Mouse (Mus musculus) hindbrain, embryonic 15.5 days (tissue): ENCODE data around the gene Pttg1ip. TPM values are rescaled to one million over a fixed set of nuclear protein-coding genes. Genes with fewer than 3 reads are reported as not detected.

Experiments used
- ATAC-seq: fragments of 200-750 bp; cut with Nextera tagmentation; 2 replicates; pipeline ENCODE4 v1.8.0; 2017; ENCODE audit warnings: low read depth, moderate number of reproducible peaks, moderate TSS enrichment; ENCODE audit not compliant: low FRiP score
- H3K27ac ChIP-seq: fragments of 300-500 bp; sonication (generic); replicated peaks from 2 replicates; pipeline ENCODE4 v1.5.1; 2015; ENCODE audit warnings: mild to moderate bottlenecking, inconsistent platforms
- H3K27me3 ChIP-seq: fragments of 300-500 bp; sonication (generic); 2 replicates; pipeline ENCODE4 v1.6.1; 2015; ENCODE audit warnings: control low read depth, inconsistent platforms
- H3K36me3 ChIP-seq: fragments of 300-500 bp; sonication (generic); 2 replicates; pipeline ENCODE4 v1.6.1; 2015; ENCODE audit warnings: control low read depth, inconsistent platforms
- H3K4me1 ChIP-seq: fragments of 300-500 bp; sonication (generic); replicated peaks from 2 replicates; pipeline ENCODE4 v1.6.1; 2015; ENCODE audit warnings: control low read depth, inconsistent platforms
- H3K4me2 ChIP-seq: fragments of 300-500 bp; sonication (generic); 2 replicates; pipeline ENCODE4 v1.6.1; 2015; ENCODE audit warnings: moderate library complexity, mild to moderate bottlenecking, inconsistent platforms
- H3K4me3 ChIP-seq: fragments of 300-500 bp; sonication (generic); 2 replicates; pipeline ENCODE4 v1.5.1; 2015; ENCODE audit warnings: mild to moderate bottlenecking, inconsistent platforms
- H3K9ac ChIP-seq: fragments of 300-500 bp; sonication (generic); 2 replicates; pipeline ENCODE4 v1.6.1; 2015; ENCODE audit warnings: inconsistent platforms
- H3K9me3 ChIP-seq: fragments of 300-500 bp; sonication (generic); 2 replicates; pipeline ENCODE4 v1.6.1; 2016; ENCODE audit warnings: control low read depth, inconsistent platforms
- WGBS: fragments of 180-500 bp; shearing (Covaris S2); methylation state at CpG from one replicate; pipeline ENCODE4 v1.1.7; 2015; 5-methylcytosine and 5-hydroxymethylcytosine counted together
- polyA plus RNA-seq: library from polyadenylated mRNA; unstranded; fragments of >200 nt; fragmentation: Nextera tagmentation; extraction: Ambion mirVana; gene quantifications from 2 replicates; pipeline ENCODE4 v1.2.1, GENCODE M21; 2015

The Pttg1ip gene
- polyA plus RNA-seq, 1 experiment from 2014 or later = 75.2 TPM

DNA sequence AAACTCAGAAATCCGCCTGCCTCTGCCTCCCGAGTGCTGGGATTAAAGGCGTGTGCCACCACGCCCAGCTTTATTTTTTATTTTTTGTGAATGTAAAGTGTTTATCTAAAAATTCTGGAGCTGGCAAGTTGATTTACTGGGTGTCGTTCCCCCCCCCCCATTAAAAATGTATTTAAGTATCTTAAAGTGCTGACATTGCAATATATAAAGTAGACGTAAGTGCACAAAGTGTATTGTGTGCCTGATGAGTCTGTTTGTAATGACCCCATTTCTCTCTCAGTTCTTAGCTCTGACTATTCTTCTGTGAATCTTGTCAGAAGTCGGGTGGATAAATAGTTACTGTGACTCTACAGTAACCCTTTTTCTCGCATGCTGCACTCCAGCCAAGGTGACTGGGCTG lies 34.1 kb downstream of the Pttg1ip start:
- Histone ChIP-seq H3K4me3 (no peak overlapping the region), H3K27me3 (no peaks in the 10 kb centered on the region), H3K9me3 (no peaks in the 10 kb centered on the region), H3K4me2 (no peak overlapping the region), H3K27ac (no peak overlapping the region), H3K36me3 (peaks cover 65% of the 10 kb centered on the region), H3K9ac (no peak overlapping the region), H3K4me1 (no peaks in the 10 kb centered on the region)
- 98% methylated on average over 8 of the region's 8 CpGs for WGBS
- no peak for ATAC-seq

DNA sequence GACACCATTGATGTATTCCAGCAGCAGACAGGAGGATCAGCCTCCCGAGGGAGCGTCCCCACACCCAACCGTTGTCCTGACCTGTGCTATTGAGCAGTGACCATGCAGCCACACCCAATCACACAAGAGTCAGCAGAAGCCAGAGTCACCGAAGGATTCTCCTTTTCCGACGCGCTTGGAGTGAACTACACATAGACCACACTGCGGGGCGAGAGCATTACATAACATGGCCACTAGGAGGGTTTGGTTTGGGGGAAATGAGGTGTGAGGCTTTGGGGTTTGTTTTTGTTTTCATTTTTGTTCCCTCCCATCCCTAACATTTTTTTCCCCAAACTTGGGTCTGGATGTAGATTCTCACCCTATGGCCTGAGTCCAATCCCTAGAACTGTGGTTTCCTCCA lies 34.6 kb downstream of the Pttg1ip start:
- Histone ChIP-seq H3K9me3 (no peaks in the 10 kb centered on the region), H3K4me1 (no peaks in the 10 kb centered on the region), H3K36me3 (peaks cover 60% of the 10 kb centered on the region), H3K4me2 (no peak overlapping the region), H3K27ac (no peak overlapping the region), H3K4me3 (no peak overlapping the region), H3K9ac (no peak overlapping the region), H3K27me3 (no peaks in the 10 kb centered on the region)
- 95% methylated on average over 9 of the region's 9 CpGs for WGBS
- ATAC-seq = no peak

DNA sequence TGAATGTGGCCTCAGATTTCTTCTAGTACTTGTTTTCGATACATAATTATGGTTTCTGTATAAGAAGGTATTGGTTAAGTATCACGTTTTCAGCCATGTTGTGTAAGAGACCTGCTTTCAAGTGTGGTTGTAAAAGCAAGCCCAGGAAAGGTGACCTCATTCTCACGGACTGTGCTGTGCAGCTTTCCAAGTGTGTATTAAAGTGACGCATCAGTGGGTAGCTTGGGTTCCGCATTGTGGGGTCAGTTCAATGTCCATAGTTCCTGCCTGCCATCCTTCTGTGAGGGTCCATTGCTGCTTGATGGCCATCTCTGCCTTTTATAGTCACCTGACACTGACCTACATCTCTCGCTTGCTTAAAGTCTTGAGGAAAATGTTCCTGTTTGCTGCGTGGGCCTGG lies 35.4 kb downstream of the Pttg1ip start:
- no peaks in the 10 kb centered on the region for H3K27me3 ChIP-seq
- 96% methylated on average over 7 of the region's 7 CpGs for WGBS
- no peak overlapping the region for H3K4me2 ChIP-seq
- H3K9me3 ChIP-seq = no peaks in the 10 kb centered on the region
- no peak overlapping the region for H3K9ac ChIP-seq
- no peak overlapping the region for H3K27ac ChIP-seq
- peaks cover 6% of the 10 kb centered on the region for H3K4me1 ChIP-seq
- peaks cover 56% of the 10 kb centered on the region for H3K36me3 ChIP-seq
- ATAC-seq = no peak
- H3K4me3 ChIP-seq = no peak overlapping the region

DNA sequence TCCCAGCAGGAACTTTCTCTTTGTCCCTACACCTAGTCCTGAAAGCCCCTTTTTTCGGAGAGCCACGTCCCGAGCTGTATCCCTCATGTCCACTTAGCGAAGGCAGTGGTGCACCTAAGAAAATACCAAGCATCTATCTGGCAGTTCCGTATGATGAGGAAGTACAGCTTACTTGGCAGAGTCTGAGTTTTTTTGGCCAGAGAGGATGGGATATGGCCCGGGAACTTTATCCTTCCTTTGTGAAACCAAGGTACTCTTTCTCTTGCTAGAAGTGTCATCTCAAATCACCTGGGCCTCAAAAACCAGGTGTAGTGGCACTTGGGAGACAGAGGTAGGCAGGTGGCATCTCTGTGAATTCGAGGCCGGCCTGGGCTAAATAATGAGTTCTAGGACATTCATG lies 40.0 kb downstream of the Pttg1ip start:
- Histone ChIP-seq H3K9ac (peak overlapping the region; percentile 83), H3K27ac (peak overlapping the region; percentile 91), H3K4me1 (peaks cover 43% of the 10 kb centered on the region), H3K36me3 (peaks cover 19% of the 10 kb centered on the region), H3K4me3 (peak overlapping the region; percentile 76), H3K27me3 (no peaks in the 10 kb centered on the region), H3K4me2 (peak overlapping the region; percentile 67), H3K9me3 (no peaks in the 10 kb centered on the region)
- 78% methylated on average over 8 of the region's 8 CpGs for WGBS
- ATAC-seq = no peak; the same call in 1 of the 2 replicates

DNA sequence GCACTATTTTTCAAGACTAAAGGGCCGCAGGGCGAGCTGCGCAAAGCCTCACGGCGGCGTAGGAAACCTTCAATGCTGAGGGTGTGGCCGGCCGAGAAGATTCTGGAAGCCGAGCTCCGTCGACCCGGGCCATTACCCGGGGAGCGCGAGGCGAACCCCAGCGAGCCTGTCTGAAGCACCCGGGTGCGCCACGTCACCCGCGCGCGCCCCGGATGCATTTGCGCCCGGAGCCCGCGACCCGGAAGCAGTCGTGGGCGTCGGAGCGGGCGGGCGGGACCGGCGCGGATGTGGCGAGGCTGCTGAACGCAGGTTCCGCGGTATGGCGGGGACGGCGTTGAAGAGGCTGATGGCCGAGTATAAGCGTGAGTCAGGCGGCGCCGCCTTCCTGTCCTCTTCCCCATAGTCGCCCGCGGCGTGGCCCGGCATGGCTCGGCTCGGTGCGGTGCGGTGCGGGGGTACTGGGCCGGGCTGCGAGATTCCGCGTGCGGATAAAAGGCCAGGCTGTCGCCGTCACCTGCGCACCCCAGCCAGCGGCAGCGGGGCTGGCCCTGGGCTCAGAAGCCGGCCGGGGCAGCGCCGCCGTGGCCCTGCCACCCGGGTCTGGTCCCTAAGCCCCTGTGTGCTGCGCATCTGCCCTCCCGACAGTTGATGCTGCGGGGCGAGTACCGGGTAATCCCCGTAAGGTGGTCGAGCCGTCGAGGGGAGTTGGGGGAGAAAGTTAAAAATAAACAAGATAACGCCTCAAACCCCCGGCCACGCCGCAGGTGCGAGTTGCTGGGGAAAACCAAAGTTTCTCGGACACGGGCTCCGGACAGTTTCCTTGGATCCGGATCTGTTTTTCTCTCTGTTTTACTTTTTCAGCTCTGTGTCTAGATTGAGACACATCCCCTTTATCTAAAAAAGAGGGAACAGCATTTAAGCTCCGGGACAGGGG lies 40.8 kb downstream of the Pttg1ip start, which contains the start of gene Ube2g2:
Ube2g2 (plus strand) TSS at position 221 of the 934 bp plus-strand sequence.
- peaks cover 47% of the 10 kb centered on the region for H3K4me1 ChIP-seq
- H3K9me3 ChIP-seq = no peaks in the 10 kb centered on the region
- H3K4me2 ChIP-seq = peak within 1 kb of the TSS; percentile 67
- ATAC-seq = peak; percentile 89
- H3K27ac ChIP-seq = peak within 1 kb of the TSS; percentile 91
- no peaks in the 10 kb centered on the region for H3K27me3 ChIP-seq
- H3K4me3 ChIP-seq = peak within 1 kb of the TSS; percentile 76
- WGBS = under 1% methylated on average over 77 of the region's 96 CpGs
- peaks cover 11% of the 10 kb centered on the region for H3K36me3 ChIP-seq
- peak within 1 kb of the TSS; percentile 83 for H3K9ac ChIP-seq

DNA sequence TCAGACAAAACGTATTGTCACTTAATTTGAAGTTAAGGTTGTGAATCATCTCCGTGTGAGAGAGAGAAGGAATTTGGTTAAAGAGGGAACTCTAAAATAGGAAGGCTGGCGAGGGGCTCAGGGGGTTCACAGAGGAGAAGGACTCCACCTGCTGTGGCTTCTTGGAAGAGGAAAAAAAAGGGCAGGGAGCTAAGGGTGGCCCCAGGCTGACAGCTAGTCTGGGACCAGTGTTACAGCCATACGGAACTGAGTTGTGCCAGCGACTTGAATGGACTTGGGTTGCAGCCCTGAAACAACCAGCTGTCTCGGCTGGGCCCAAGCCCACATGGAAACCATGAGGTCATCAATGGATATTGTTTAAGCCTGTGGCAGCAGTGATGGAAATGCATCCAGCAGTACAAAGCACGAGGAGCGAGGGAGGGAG lies 41.6 kb downstream of the Pttg1ip start:
- Histone ChIP-seq H3K9ac (peak overlapping the region; percentile 83), H3K27me3 (no peaks in the 10 kb centered on the region), H3K4me1 (peaks cover 49% of the 10 kb centered on the region), H3K4me2 (peak overlapping the region; percentile 67), H3K27ac (peak overlapping the region; percentile 91), H3K9me3 (no peaks in the 10 kb centered on the region), H3K4me3 (peak overlapping the region; percentile 76), H3K36me3 (peaks cover 4% of the 10 kb centered on the region; the same call in 1 of the 2 replicates)
- peak; percentile 31; the same call in 1 of the 2 replicates for ATAC-seq
- 4% methylated on average over 8 of the region's 8 CpGs for WGBS

DNA sequence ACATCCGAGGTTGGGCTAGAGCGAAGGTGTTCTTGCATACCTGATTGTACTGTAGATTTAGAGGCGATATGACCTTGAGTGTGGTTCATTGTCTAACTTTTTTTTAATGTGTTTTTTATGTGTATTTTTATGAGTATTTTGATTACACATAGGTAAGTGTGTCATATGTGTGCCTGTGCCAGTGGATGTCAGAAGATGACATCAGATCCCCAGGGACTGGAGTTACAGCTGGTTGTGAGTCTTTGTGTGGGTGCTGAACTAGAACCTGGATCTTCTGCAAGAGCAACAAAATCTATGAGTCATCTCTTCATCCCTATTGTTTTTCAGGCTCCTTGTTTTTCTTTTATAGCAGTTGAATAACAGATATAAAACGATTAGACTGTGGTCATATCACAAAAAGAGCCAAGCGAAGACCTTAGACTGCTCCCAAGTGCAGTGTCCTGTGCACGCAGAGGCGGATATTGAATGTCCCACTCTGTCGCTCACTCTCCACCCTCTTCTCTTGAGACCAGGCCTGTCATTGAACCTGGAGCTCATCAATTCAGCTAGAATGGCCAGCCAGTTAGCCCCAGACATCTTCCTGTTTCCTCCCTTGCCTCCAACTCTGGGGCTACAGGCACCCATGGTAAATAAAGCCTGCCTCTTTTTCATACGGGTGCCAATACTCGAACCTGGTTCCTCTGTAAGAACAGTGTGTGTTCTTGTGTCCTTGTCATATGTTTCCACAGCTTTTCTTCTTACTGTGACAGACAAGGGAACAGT lies 42.3 kb downstream of the Pttg1ip start:
- Histone ChIP-seq H3K9me3 (no peaks in the 10 kb centered on the region), H3K4me3 (peak overlapping the region; percentile 76), H3K27me3 (no peaks in the 10 kb centered on the region), H3K36me3 (0 out of 2 replicates have a peak, but pooled peaks cover 3% of the 10 kb centered on the region), H3K9ac (peak overlapping the region; percentile 83; the same call in 1 of the 2 replicates), H3K4me2 (peak overlapping the region; percentile 67), H3K27ac (no peak overlapping the region), H3K4me1 (peaks cover 49% of the 10 kb centered on the region)
- no peak for ATAC-seq
- 92% methylated on average over 10 of the region's 10 CpGs for WGBS

DNA sequence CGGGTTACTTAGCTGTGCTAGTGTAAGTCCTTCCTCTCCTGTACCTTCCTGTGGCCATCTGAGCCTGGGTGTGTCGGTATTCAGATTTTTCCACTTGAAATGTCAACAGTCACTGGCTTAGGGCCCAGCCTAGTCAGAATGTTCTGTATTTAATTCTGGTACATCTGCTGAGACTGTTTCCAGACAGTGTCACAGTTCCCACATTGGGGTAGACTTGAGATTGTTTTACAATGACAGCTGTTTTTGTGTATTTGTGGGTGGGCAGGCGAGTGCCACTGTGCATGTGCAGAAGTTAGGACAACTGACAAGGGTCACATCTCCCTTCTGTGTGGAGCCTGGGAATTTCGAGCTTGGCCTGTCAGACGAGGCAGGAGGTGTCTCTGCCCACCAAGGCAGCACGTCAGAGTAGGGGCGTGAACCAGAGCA lies 43.1 kb downstream of the Pttg1ip start:
- no peak overlapping the region for H3K27ac ChIP-seq
- no peak overlapping the region for H3K9ac ChIP-seq
- no peak overlapping the region for H3K4me3 ChIP-seq
- WGBS = 66% methylated on average over 7 of the region's 7 CpGs
- 0 out of 2 replicates have a peak overlapping the region, but pooled peaks have one; percentile 67 for H3K4me2 ChIP-seq
- ATAC-seq = no peak
- H3K36me3 ChIP-seq = no peaks in the 10 kb centered on the region
- H3K4me1 ChIP-seq = peaks cover 49% of the 10 kb centered on the region
- no peaks in the 10 kb centered on the region for H3K9me3 ChIP-seq
- no peaks in the 10 kb centered on the region for H3K27me3 ChIP-seq

DNA sequence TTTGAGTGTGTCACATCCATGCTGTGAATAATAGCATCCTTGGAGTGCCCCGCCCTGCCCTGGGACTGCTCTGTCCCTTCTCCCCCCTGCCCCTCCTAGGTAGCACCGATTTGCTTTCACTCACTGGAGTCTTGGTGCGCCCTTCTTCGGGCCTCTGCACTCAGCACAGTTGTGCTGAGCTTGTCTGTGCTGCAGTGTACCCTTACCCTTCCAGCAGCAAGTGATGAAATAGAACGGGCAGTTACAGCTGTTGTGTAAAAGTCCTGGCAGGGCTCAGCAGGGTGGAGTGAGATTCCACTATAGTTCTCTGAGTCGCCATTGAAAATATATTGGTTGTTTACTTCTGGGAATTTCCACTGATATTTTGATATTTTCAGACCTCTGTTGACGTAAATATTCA lies 44.5 kb downstream of the Pttg1ip start:
- no peak for ATAC-seq
- WGBS = 90% methylated on average over 7 of the region's 7 CpGs
- Histone ChIP-seq H3K27ac (no peak overlapping the region), H3K4me1 (peaks cover 49% of the 10 kb centered on the region), H3K9ac (no peak overlapping the region), H3K27me3 (no peaks in the 10 kb centered on the region), H3K4me2 (no peak overlapping the region), H3K36me3 (no peaks in the 10 kb centered on the region), H3K4me3 (no peak overlapping the region), H3K9me3 (no peaks in the 10 kb centered on the region)

DNA sequence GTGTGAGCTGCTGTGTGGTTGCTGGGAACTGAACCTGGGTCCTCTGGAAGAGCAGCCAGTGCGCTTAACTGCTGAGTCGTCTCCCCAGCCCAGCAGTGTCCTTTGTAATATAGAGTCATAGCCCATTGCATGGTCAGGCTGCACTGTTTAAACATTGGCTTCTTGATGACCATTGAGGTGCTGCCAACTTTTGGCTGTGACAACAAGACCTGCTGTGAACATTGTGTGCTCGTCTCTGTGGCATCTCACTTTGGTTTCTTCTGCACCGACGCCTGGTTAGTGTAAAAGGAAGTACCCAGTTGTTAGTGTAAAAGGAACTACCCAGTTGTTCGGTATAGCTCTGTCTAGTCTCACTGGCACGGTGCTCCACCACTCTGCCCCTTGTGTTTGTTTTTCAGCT lies 45.1 kb downstream of the Pttg1ip start:
- Histone ChIP-seq H3K27me3 (no peaks in the 10 kb centered on the region), H3K36me3 (0 out of 2 replicates have a peak, but pooled peaks cover 3% of the 10 kb centered on the region), H3K4me1 (peaks cover 46% of the 10 kb centered on the region), H3K4me2 (no peak overlapping the region), H3K9me3 (no peaks in the 10 kb centered on the region), H3K4me3 (no peak overlapping the region), H3K9ac (no peak overlapping the region), H3K27ac (no peak overlapping the region)
- ATAC-seq = no peak
- 63% methylated on average over 7 of the region's 7 CpGs for WGBS

DNA sequence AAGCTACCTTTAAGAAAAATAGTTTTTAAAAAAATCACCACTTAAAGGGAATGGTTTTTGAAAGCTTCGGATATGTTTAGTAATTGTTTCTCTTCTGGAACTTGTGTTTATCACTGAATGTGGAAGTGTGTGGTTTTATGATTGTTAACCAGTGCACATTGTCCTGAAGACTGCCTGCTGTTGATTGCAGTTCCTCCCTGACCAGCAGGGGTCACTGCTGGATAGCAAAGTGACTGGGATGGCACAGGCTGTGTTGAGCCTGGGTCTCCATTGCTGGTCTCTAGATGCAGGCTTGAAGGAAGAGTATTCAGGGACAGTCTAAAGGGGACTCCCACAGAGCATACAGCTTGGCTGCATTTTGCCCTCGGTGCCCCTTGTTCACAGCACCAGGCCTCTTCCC lies 46.0 kb downstream of the Pttg1ip start:
- Histone ChIP-seq H3K4me2 (no peak overlapping the region), H3K36me3 (peaks cover 9% of the 10 kb centered on the region; the same call in 1 of the 2 replicates), H3K27me3 (no peaks in the 10 kb centered on the region), H3K4me3 (no peak overlapping the region), H3K9me3 (no peaks in the 10 kb centered on the region), H3K9ac (no peak overlapping the region), H3K4me1 (peaks cover 42% of the 10 kb centered on the region), H3K27ac (no peak overlapping the region)
- ATAC-seq = peak; percentile 67
- 27% methylated on average over 2 of the region's 2 CpGs for WGBS

DNA sequence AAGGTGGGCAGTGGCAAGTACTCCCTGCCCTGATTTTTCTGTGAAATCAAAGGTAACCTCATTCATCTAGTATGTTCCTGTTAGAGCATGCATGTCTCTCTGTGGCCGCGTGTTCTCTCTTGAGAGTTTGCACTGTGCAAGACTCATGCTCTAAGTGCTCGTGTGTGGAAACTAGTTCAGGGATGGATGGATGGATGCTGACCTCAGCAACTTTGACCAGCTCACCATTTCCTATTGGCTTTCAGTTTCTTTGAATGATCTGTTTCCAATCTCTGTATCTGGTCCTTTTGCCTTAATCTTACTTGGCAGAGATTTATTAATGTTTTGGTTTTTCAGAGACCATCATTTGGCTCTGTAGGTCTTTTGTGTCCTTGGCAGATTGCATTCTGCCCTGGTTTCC lies 47.6 kb downstream of the Pttg1ip start:
- Histone ChIP-seq H3K4me2 (no peak overlapping the region), H3K27ac (no peak overlapping the region), H3K4me3 (no peak overlapping the region), H3K9me3 (no peaks in the 10 kb centered on the region), H3K27me3 (no peaks in the 10 kb centered on the region), H3K9ac (no peak overlapping the region), H3K4me1 (peaks cover 31% of the 10 kb centered on the region), H3K36me3 (peaks cover 13% of the 10 kb centered on the region)
- 89% methylated on average over 3 of the region's 3 CpGs for WGBS
- ATAC-seq = no peak
